Mouse (Mus musculus): ENCODE data around the gene Ankmy1.
A peak's percentile ranks its signal among the peaks of the same experiment; 100 is the strongest.

Ankmy1 gene

DNA sequence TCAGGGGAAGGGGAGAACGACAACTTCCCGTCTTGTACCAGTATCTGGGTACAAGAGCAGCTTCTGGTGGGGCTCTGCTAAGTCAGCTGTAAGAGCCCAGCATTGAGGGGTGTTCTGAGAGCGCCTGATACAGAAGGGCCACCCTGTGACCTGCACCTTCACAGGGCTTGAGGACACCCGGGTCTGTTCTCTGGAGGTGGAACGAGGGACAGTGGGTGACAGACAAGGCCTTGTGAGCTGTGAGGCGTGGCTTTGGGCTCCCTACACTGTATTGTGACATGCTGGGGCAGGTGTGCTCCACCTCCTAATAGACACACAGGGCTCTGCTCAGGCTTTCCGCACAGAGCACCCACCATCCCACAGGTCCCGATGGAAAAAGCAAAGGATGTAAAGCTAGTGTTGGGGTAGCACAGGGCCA lies 9.0 kb upstream of the Ankmy1 start:
- no peak for DNase-seq (ENCODE audit: low spot score in 2 of 2)

DNA sequence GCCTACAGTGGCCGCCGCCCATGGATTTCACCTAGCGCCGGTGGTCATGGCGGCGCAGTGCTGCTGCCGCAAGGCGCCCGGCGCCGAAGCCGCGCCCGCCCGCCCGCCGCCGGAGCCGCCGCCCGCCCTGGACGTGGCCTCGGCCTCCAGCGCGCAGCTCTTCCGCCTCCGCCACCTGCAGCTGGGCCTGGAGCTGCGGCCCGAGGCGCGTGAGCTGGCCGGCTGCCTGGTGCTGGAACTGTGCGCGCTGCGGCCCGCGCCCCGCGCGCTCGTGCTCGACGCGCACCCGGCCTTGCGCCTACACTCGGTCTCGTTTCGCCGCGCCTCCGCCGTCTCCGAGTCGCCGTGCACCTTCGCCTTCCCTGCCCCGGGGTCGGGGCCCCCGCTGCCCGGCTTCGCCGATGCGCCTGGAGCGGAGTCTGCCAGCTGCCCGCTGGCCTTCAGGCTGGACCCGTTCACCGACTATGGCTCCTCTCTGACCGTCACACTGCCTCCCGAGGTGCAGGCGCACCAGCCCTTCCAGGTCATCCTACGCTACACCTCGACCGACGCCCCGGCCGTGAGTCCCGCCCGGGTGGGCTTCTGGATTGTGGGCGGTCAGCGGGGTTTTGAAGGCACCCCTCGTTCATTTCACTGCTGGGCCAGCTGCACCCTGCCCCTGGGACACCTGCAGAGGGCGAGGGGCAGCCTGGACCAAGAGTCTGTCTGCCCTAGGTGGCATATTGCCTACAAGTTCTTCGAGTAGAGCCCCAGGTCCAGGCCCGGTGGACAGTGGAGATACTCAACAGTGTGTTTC lies 8.4 kb upstream of the Ankmy1 start:
- peak; percentile 68 to 73 for DNase-seq (ENCODE audit: low spot score in 2 of 2)

DNA sequence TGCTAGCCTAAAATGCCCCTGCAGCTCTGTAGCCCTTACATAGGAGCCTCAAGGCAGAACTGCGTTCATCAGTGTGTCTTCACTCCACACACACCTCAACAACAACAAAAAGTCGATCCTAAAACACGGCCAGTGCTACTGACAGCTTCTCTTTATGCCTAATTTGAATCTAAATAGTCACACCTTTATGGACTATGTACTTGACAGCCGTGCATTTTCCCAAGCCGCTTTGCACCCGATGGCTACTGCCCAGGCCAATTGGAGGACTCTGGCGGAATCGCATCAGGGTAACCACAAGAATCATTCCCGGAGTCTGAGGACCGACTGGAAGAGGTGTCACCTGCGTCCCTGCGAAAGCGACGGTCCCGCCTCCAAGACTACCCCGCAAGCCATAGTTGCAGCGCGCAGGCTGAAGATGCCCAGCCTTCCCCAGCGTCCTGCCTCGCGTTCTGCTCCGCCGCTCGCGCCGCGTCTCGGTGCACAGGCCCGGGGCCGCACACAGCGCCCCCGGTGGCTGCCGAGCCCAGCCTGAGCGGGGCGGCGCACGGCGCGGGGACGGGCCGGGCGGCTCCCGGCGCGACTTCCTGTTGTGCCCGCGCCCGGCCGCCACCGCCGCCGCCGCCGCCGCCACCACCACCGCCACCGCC lies 7.7 kb upstream of the Ankmy1 start, which contains the start of gene Rnpepl1:
Gene Rnpepl1, plus strand, starts transcription at position 545 of the 647 bp plus-strand sequence.
- peak; percentile 77 to 86 for DNase-seq (ENCODE audit: low spot score in 2 of 2)

DNA sequence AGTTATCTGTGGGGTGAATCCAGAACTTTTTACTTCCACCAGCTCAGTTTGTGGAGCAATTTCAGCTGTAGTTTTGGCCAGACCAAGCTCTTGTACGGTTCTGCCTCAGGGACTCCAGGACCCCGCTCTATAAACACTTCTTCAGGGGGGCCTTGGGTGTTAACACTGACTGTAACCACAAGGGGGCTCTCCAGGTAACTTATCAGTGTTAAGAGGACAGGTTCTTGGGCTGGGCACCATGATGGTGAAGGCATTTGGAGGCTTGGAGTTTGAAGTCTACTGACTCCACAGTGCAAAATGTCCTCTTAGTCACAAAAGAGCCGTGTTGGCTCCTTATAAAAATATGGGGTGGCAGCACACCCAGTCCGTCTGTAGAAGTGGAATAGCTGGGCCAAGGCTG lies 6.4 kb upstream of the Ankmy1 start:
- DNase-seq (ENCODE audit: low spot score in 2 of 2) = no peak

- no peak for DNase-seq (ENCODE audit: low spot score in 2 of 2)
Measured at GRCm38 (mm10) chr1:92908664-92909063, 6.0 kb upstream of the Ankmy1 start.

DNA sequence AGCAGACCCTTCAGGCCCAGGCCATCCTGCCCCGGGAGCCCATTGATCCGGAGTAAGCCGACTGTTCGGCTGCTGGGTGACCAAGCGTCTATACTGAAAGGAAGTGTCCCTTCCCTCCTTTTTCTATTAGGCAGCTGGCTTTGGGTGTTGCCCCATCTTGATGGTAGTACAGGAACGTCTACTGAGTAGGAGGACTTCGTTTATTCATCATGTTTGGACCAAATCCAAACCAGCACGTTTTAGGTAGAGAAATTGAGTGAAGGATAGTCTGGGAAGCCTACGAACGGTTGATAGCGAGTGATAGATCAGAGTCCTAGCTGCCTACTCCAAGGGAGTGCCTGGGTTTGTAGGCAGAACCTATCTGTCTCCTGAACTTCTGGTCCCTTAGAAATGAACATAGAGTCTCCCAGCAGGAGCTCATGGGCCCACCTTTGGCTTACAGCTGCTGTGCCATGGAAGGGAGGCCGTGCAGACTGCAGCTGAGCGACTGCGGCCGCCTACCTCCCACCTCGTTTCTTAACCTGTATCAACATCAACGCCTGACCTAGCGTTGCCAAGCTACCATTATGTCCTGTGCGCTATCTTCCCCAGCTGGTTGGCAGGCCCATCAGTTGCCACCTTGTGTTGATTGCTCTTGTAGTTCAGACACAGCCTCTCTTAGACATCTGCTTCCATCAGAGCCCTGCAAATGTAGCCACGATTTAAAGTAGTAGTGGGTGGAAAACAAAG lies 5.1 kb upstream of the Ankmy1 start:
- no peak for DNase-seq (ENCODE audit: low spot score in 2 of 2)

- DNase-seq (ENCODE audit: low spot score in 2 of 2) = peak; percentile 81 to 91
Measured at GRCm38 (mm10) chr1:92906779-92907631, 4.3 kb upstream of the Ankmy1 start, which contains the start of gene Dusp28. Gene Dusp28 (plus strand): TSS chr1:92906981.

GRCm38 (mm10) chr1:92905703-92906310 lies 3.1 kb upstream of the Ankmy1 start:
- no peak for DNase-seq (ENCODE audit: low spot score in 2 of 2)

GRCm38 (mm10) chr1:92903627-92904026 lies 921 bp upstream of the Ankmy1 start:
- DNase-seq (ENCODE audit: low spot score in 2 of 2) = no peak

DNA sequence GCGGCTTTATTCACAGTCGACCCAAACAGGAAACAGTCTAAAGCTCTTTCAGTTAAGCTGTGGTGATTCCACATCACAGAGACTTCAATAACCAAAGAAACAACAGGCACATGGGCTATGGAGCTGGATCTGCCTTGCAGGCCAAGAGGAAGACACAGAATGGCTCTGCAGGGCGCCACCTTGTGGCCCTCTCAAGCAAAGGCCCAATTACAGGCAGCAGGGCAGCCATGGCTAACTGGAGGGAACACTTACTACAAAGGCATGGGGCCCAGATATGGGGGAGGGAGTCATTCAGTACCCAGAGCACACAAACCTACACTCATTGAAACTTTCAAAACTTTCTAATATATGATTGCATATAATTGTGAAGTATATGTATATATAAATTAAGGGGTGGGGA lies 7.6 kb downstream of the Ankmy1 start:
- peak; percentile 39 to 76 for DNase-seq (ENCODE audit: low spot score in 2 of 2)

- no peak for DNase-seq (ENCODE audit: low spot score in 2 of 2)
Measured at GRCm38 (mm10) chr1:92893896-92894295, 8.8 kb downstream of the Ankmy1 start.

DNA sequence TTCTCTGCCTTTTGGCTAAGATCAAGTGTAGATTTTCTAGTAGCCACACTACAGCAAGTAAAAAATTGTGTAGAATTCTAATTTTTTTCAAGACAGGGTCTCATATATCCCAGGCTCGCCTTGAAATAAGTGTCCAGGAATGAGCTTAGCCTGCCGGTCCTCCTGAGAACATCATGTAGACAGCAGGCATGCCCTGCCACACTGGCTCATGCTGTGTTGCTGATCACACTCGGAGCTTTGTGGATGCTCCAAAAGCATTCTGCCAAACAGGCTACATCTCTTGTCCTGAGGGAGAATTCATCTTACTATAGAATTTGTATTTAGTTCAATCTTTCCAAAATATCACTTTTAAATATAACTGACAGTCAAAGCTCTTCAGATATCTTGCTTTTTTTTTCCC lies 9.9 kb downstream of the Ankmy1 start:
- DNase-seq (ENCODE audit: low spot score in 2 of 2) = no peak

DNA sequence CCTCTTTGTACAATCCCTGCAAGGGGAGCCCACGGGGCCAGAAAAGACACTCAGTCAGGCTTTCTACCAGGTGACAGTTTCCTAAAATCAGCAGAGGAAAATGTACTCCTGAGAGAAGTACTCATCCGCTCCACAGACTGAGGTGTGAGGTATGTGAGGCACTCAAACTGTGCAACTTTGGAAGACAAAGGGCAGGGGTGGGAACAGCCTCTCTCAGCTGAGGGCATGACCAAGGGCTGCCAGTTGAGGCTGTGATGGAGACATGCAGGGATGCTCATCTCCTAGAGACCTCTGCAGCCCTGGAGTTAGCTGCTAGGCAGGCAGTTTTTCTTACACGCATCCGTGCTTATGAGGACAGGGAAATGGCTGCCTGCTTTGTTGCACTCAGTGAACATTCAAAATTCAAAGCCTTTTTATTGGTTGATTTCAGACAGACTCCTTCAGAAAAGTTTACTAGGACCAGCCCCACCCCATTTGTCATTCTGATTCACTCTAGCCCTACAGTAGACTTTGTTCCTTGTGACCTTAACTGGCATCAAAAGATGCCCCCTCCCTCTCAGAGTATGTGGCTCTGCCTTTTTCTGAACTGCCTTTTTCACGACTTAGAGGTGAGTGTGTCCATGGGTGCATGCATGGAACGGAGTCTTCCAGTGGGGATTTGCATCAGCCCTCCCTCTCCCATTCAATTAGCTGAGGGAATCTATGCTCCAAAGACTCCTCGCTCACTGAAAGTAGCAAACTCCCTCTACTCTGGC lies 13.6 kb downstream of the Ankmy1 start:
- DNase-seq (ENCODE audit: low spot score in 2 of 2) = no peak

DNA sequence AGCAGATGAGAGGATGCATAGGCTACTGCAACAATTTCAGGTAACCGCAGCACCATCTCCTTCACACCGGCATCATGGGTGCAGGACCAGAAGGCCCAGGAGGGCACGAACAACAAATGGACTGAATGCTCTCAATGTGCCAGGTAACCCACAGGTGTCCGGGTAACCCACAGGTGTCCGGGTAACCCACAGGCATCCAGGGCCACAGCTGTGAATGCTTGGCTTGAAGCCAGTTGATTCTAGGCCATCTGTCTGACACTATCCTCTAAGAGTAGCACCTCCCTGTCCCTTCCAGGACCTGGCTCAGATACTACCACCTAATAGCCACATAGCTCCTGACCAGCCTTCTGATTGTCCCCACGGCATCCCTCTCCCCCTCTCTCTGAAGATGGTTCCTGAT lies 20.7 kb downstream of the Ankmy1 start:
- DNase-seq (ENCODE audit: low spot score in 2 of 2) = no peak

- DNase-seq (ENCODE audit: low spot score in 2 of 2) = no peak
Measured at GRCm38 (mm10) chr1:92880101-92880500, 22.6 kb downstream of the Ankmy1 start.

DNA sequence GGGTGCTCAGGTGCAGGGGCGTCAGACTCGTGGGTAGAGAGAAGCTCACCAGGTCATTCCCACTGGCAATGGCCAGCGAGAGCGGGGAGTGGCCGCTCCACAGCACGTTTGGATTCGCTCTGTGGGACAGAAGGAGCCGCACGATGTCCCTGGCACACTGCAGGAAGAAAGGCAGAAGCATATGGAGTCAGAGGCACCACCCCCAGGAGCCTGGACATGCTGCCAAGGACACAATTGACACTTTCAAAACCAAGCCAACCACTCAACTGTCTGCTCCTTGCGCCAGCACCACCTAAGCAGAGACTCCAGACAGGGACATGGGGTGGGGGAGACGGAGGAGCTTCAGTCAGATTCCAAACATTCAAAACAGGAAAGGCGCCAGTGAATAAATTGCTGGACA lies 23.4 kb downstream of the Ankmy1 start:
- DNase-seq (ENCODE audit: low spot score in 2 of 2) = no peak

- no peak for DNase-seq (ENCODE audit: low spot score in 2 of 2)
Measured at GRCm38 (mm10) chr1:92878066-92878741, 24.5 kb downstream of the Ankmy1 start.

GRCm38 (mm10) chr1:92877431-92877978 lies 25.2 kb downstream of the Ankmy1 start:
- DNase-seq (ENCODE audit: low spot score in 2 of 2) = no peak

DNA sequence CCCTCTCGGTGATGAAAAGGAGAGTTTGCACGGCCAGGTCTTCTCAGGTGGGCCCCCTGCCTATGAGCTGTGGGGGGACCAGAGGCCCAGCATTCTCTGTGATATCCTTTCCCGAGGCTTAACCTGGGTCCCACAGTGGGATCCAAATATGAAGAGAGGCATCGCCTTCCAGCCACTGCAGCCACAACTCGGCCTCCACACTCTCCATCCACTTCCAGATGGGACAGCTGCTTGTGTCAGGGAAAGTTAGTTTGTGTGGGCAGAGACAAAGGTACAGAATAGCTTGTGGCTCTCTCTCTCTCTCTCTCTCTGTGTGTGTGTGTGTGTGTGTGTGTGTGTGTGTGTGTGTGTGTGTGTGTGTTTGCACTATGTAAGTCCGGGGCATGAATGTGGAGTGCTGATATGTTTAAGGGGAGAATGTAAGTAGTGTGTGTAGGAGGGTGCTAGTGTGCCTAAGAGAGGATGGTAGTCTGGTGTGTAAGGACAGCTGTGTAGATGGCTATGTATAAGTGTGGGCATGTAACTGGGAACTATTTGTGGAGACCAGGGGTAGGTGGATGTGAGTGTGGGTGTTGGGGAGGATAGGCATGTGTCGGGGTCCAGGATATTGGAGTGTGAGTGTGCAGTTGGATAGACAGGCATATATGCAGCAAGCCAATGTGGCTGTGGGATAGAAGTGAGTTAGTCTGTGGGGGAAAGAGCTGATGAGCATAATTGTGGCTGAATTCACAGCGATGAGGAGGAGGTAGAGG lies 27.2 kb downstream of the Ankmy1 start:
- DNase-seq (ENCODE audit: low spot score in 2 of 2) = no peak

All from spleen, postnatal 10 days (tissue).